Mouse (Mus musculus) intestine, postnatal 0 days (tissue): Measurements from ENCODE around the gene Gng2. TPM values are rescaled to one million over a fixed set of nuclear protein-coding genes. Genes with fewer than 3 reads are reported as not detected.

Experiments
- ATAC-seq: fragments of 200-750 bp; cut with Nextera tagmentation; 2 replicates; pipeline ENCODE4 v1.8.0; 2017; ENCODE audit warnings: mild to moderate bottlenecking, moderate TSS enrichment, moderate library complexity
- H3K27ac ChIP-seq: fragments of 300-500 bp; sonication (generic); 2 replicates; pipeline ENCODE4 v1.5.1; 2014; ENCODE audit warnings: mild to moderate bottlenecking, low read depth, low read length, moderate library complexity
- H3K27me3 ChIP-seq: fragments of 300-500 bp; sonication (generic); replicated peaks from 2 replicates; pipeline ENCODE4 v1.6.1; 2014; ENCODE audit warnings: low read length, mixed read lengths; ENCODE audit not compliant: control insufficient read depth, insufficient read depth
- H3K36me3 ChIP-seq: fragments of 300-500 bp; sonication (generic); 2 replicates; pipeline ENCODE4 v1.6.1; 2014; ENCODE audit warnings: mild to moderate bottlenecking, moderate library complexity; ENCODE audit not compliant: control insufficient read depth, insufficient read depth
- H3K4me1 ChIP-seq: fragments of 300-500 bp; sonication (generic); replicated peaks from 2 replicates; pipeline ENCODE4 v1.6.1; 2014; ENCODE audit warnings: antibody characterized with exemption, low read length, mixed read lengths; ENCODE audit not compliant: control insufficient read depth, insufficient read depth
- H3K4me2 ChIP-seq: fragments of 300-500 bp; sonication (generic); replicated peaks from 2 replicates; pipeline ENCODE4 v1.6.1; 2014; ENCODE audit warnings: low read depth, mild to moderate bottlenecking, moderate library complexity
- H3K4me3 ChIP-seq: fragments of 300-500 bp; sonication (generic); 2 replicates; pipeline ENCODE4 v1.5.1; 2014; ENCODE audit warnings: low read depth, low read length
- H3K9ac ChIP-seq: fragments of 300-500 bp; sonication (generic); 2 replicates; pipeline ENCODE4 v1.6.1; 2014; ENCODE audit warnings: mild to moderate bottlenecking, low read depth, low read length
- H3K9me3 ChIP-seq: fragments of 300-500 bp; sonication (generic); 2 replicates; pipeline ENCODE4 v1.6.1; 2016; ENCODE audit warnings: mixed run types; ENCODE audit not compliant: control insufficient read depth
- CTCF ChIP-seq: sonication (generic); IDR thresholded peaks from 2 replicates; pipeline ENCODE4 v1.5.1; 2016; ENCODE audit warnings: low read depth, mild to moderate bottlenecking, control low read depth, antibody characterized with exemption, moderate library complexity
- WGBS: fragments of 180-500 bp; shearing (Covaris S2); extraction: QIAGEN DNeasy Blood & Tissue Kit; methylation state at CpG from one replicate; pipeline ENCODE4 v1.1.7; 2014; 5-methylcytosine and 5-hydroxymethylcytosine counted together
- polyA plus RNA-seq: library from polyadenylated mRNA; unstranded; fragments of >200 nt; fragmentation: Nextera tagmentation; extraction: Ambion mirVana; gene quantifications from 2 replicates; pipeline ENCODE4 v1.2.1, GENCODE M21; 2015

The Gng2 gene
- polyA plus RNA-seq, 1 experiment from 2014 or later: 22.2 TPM

DNA sequence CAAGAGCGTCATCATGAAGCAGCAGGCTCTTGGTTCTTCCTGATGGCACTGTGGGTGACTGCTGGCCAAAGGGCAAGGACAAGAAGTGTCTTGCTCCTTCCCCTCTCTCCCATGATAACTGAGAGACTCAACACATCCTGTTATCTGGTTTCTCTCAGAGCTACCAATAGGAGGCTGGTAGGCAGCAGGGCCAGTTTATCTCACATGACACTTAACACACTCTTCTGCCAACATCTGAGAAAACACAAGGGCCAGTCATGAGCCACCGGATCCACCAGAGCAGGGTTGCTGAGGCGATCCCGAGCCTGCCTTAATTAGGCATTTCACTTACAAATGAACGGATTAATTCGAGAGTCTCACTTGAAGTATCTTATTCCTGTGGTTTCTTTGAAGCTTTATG is 49.5 kb downstream of the Gng2 start:
- H3K9me3 ChIP-seq: no peaks in the 10 kb centered on the region
- H3K4me3 ChIP-seq: no peak overlapping the region
- no peak for TF ChIP-seq CTCF
- H3K36me3 ChIP-seq: no peaks in the 10 kb centered on the region
- WGBS: 58% methylated on average over 6 of the region's 6 CpGs
- no peak overlapping the region for H3K4me2 ChIP-seq
- H3K9ac ChIP-seq: no peak overlapping the region
- no peak overlapping the region for H3K27ac ChIP-seq
- H3K27me3 ChIP-seq: no peaks in the 10 kb centered on the region
- H3K4me1 ChIP-seq: no peaks in the 10 kb centered on the region
- ATAC-seq: 0 out of 2 replicates have a peak, but pooled peaks have one; percentile 31

DNA sequence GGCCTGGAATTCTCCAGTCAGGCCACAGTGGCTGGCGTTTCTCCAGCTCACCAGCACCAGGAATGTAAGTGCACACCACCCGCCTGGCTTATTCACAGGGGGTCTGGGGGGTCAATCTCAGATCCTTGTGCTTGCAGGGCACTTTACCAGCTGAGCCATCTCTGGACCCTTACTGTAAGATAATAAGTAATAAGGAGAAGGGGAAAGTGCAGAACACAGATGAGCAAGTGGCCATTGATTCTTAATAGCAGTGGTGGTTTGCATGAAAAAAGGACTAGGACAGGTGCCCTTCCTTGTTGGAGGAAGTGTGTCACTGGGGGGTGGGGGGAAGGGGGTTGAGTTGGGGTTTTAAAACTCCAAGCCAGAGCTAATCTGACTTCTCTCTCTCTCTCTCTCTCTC is 50.3 kb downstream of the Gng2 start:
- no peaks in the 10 kb centered on the region for H3K9me3 ChIP-seq

DNA sequence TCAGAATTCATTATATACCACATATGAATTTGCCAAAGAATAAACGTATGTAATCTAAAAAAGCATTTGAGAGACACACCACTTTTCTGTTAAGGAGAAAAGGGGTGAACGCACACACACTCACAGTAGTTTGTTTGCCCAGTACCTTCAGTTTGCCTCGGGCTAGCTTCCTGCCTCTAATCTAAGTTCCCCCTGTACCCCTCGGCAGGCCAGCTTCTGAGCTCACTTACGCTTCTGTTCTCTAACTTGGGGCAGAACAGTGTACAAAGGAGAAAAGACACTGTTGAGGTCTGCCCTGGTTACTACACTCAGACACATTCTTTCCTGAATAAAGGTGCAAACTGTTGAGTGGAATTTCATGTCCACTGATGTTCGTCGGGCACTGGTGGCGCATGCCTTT is 51.1 kb downstream of the Gng2 start:
- Histone ChIP-seq H3K27ac (no peak overlapping the region), H3K27me3 (no peaks in the 10 kb centered on the region), H3K4me2 (no peak overlapping the region), H3K4me3 (no peak overlapping the region), H3K4me1 (no peaks in the 10 kb centered on the region), H3K9me3 (no peaks in the 10 kb centered on the region), H3K9ac (no peak overlapping the region), H3K36me3 (no peaks in the 10 kb centered on the region)
- TF ChIP-seq CTCF: no peak
- WGBS: 83% methylated on average over 8 of the region's 8 CpGs
- no peak for ATAC-seq

More for the DNA sequence above, 50.3 kb downstream of the Gng2 start:
- Histone ChIP-seq H3K4me1 (no peaks in the 10 kb centered on the region), H3K9ac (no peak overlapping the region), H3K4me2 (no peak overlapping the region), H3K27me3 (no peaks in the 10 kb centered on the region), H3K36me3 (no peaks in the 10 kb centered on the region), H3K4me3 (no peak overlapping the region), H3K27ac (no peak overlapping the region)
- WGBS: 68% methylated on average over 2 of the region's 2 CpGs
- no peak for TF ChIP-seq CTCF
- ATAC-seq: no peak

DNA sequence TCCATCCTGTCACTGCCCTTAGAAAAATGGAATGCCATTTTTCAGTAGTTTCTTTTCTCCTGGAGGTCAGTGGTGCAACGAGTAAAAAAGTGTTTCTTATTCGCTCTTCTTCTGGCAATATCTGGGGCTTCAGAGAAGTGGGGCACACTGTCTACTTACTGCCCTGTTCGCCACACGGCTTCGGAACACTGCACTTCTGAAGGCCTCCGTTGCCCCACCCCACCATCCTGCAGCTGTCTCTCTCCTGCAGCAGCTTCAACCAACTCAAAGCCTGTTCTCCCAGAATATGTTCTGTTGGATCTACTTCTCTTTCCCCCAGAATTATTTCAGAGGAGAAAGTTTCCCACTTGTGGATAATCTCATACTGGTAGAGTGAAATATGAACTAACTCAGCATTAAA is 52.3 kb downstream of the Gng2 start:
- no peak for ATAC-seq
- no peak overlapping the region for H3K4me2 ChIP-seq
- TF ChIP-seq CTCF: no peak
- H3K4me3 ChIP-seq: no peak overlapping the region
- no peak overlapping the region for H3K27ac ChIP-seq
- H3K9me3 ChIP-seq: no peaks in the 10 kb centered on the region
- no peaks in the 10 kb centered on the region for H3K36me3 ChIP-seq
- no peak overlapping the region for H3K9ac ChIP-seq
- H3K27me3 ChIP-seq: no peaks in the 10 kb centered on the region
- 81% methylated on average over 6 of the region's 6 CpGs for WGBS
- no peaks in the 10 kb centered on the region for H3K4me1 ChIP-seq

DNA sequence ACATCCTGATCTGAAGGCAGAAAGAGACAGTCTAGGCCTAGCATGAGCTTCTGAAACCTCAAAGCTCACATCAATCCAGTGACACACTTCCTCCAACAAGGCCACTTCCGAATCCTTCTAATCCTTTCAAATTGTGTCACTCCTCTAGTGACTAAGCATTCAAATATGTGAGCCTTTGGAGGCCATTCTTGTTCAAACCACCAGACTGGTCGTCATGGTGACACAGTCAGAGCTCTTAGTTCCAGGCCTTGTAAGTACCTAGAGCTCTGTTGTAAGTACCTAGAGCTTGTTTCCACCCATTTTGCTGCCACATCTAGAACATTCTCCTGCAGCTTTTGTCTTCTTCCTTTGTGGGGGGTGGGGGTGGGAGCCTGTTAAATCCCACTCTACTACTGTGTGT is 53.3 kb downstream of the Gng2 start:
- Histone ChIP-seq H3K9ac (no peak overlapping the region), H3K4me1 (no peaks in the 10 kb centered on the region), H3K4me3 (no peak overlapping the region), H3K36me3 (no peaks in the 10 kb centered on the region), H3K27ac (no peak overlapping the region), H3K27me3 (no peaks in the 10 kb centered on the region), H3K4me2 (no peak overlapping the region), H3K9me3 (no peaks in the 10 kb centered on the region)
- no peak for TF ChIP-seq CTCF
- ATAC-seq: no peak
- 94% methylated on average over 2 of the region's 2 CpGs for WGBS

DNA sequence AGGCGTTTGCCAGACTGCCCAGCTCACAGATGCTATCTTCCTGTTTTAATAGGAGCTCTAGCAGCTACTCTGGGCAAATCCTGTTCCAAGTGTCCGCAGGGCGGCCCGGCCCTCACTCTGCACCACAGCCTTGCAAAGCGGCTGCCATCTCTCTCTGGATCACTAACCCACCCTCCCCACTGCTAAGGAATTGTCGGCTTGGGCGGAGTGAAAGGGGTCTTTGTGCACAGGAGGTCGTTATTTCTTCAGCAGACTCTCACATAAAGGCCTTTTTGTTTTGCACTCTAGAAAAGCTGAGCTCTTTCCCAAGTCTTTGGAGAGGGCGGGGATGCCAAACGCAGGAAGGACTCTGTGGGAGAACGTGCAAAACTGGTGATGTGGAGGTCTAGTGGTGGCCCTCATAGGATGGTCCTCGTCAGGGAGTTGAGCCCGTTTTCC is 57.2 kb downstream of the Gng2 start:
- no peaks in the 10 kb centered on the region for H3K9me3 ChIP-seq
- no peak for TF ChIP-seq CTCF
- H3K9ac ChIP-seq: no peak overlapping the region
- no peak overlapping the region for H3K27ac ChIP-seq
- no peak for ATAC-seq
- H3K4me1 ChIP-seq: no peaks in the 10 kb centered on the region; the same call in 1 of the 2 replicates
- no peaks in the 10 kb centered on the region for H3K36me3 ChIP-seq
- WGBS: 70% methylated on average over 13 of the region's 13 CpGs
- H3K4me3 ChIP-seq: no peak overlapping the region
- no peak overlapping the region for H3K4me2 ChIP-seq
- no peaks in the 10 kb centered on the region for H3K27me3 ChIP-seq

DNA sequence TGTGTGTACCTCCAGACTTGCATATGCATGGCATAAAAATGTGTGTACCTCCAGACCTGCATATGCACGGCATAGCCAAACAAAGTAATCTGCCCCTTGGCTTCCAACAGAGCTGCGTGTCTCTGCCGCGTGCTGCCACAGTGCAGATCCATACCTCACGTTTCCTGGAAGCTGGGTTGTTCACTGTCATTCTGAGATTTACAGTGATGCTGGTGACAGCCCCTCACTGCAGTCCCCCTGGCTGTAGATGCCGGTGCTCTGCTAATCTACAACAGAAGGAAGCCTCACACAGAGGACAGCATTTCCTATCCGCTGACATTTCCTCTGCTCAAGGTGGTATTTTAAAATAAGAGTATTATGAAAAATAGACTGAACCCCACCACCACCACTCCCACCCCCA is 57.6 kb downstream of the Gng2 start:
- 76% methylated on average over 7 of the region's 7 CpGs for WGBS
- no peak for ATAC-seq
- H3K4me1 ChIP-seq: no peaks in the 10 kb centered on the region; the same call in 1 of the 2 replicates

More for the DNA sequence above, 57.6 kb downstream of the Gng2 start:
- no peak overlapping the region for H3K4me3 ChIP-seq
- H3K4me2 ChIP-seq: no peak overlapping the region
- H3K27ac ChIP-seq: no peak overlapping the region
- no peak overlapping the region for H3K9ac ChIP-seq
- no peak for TF ChIP-seq CTCF
- H3K36me3 ChIP-seq: no peaks in the 10 kb centered on the region
- no peaks in the 10 kb centered on the region for H3K9me3 ChIP-seq
- H3K27me3 ChIP-seq: no peaks in the 10 kb centered on the region
